Mouse (Mus musculus): Measurements from ENCODE around the gene Nudt16l1.

DNA sequence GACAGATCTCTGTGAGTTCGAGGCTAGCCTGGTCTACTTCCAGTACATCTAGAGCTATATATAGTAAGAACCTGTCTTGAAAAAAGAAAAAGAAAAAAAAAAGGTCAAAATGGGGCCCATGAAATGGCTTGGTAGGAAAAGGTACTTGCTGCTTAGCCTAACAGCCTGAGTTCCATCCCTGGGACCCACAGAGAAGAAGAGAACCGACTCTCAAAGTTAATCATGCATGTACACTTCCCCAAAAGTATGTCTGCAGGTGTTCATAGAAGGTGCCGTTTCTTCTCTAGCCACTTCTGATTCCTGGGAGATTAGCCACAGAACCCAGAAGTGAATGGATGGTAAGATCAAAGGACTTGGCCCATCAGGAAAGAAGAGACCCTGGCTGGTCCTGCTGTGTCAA is 29.9 kb downstream of the Nudt16l1 start:
- TF ChIP-seq CHD2 (IDR thresholded peaks at IDR 0.05; ENCODE audit: low read depth, low read length) = no peak
- no peak for TF ChIP-seq ZNF384 (IDR thresholded peaks at IDR 0.05; ENCODE audit: low read depth, low read length)

Data from ES-E14 (cell line).